Mouse (Mus musculus) E14TG2a.4 (cell line): ENCODE data around the gene Eif4a3.

ENCODE experiments used
- CTCF ChIP-seq: conservative IDR thresholded peaks from 2 replicates; pipeline ENCODE4 v1.5.1; 2014; ENCODE audit warnings: low read length
- NANOG ChIP-seq: IDR thresholded peaks from 2 replicates; pipeline ENCODE4 v1.6.1; 2014; ENCODE audit warnings: borderline replicate concordance, low read length, mixed read lengths
- POU5F1 ChIP-seq: IDR thresholded peaks from 2 replicates; pipeline ENCODE4 v1.6.1; 2014; ENCODE audit warnings: low read length, borderline replicate concordance

GRCm38 (mm10) chr11:119314252-119314936 lies 14.5 kb upstream of the Eif4a3 start:
- TF ChIP-seq CTCF (no peak), NANOG (no peak), POU5F1 (no peak)
